Mouse (Mus musculus) lung, adult 18-20 months (tissue): ENCODE results near the gene Otulin.

Experiments
- DNase-seq, 2 experiments: peaks; one replicate each; pipeline ENCODE4 v3.0.0; 2022; ENCODE audit warnings: mixed read lengths in 2 of 2

Otulin gene

DNA sequence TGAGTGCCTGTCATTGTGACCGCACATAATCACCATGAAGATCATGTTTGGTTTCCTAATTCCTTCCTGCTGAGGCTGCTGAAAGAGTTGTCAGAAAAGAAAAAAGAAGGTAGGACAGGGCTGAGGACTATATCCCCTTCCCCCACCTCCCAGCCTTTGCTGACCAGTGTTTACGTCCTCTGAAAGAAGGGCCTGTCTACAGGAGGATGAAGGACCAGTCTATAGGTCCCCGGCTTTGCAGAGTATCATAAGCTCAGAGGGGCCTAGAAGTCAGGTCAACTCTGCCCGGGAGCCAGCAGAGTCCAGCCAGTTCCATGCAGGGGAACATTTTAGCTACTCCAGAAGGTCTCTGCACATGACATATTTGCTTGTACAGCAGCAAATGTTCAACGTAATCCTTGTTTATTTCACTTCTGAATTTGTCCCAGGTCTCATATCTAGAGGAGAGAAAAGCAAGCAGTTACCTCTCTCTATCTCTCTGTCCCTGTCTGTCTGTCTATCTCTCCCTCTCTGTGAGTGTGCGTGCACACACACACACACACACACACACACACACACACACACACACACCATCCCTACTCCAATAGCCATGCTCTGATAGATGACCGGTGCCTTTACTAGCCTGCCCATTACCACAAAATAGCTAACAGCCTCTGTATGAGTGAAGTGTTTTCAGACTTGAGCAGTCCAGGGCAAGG, 133.0 kb downstream of the Otulin start:
- DNase-seq: no peak

DNA sequence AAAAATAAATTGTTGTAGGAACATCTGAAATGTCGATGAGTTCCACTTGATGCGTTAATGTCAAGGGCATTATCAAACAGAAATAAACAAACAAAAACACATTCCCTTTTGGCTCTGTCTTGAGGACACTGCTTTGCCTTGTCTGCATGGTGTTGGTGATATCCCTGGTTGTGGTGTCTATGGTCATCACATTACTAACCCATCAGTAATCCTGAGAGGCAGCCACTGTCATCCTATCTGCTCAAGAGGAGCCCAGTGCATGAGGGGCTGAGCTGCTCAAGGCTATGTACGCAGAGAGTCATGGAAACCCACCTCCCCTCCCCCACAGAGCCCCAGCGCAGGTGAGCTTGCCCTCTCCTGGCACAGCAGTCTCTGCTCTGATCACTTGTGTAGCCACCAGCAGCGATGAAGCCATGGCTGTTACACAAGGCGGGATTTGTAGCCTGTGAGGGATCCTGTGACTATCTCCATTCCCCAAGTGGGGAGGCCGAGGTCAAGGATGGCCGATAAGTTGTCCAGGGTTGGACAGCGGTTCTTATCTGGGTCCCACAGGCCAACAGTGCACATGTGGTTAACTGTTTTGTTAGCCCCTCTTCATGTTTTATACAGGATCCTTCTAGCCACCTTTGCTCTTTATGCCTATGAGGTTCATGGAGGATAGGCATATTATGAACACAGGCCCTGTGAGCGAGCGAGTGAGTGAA, 133.7 kb downstream of the Otulin start:
- no peak for DNase-seq

DNA sequence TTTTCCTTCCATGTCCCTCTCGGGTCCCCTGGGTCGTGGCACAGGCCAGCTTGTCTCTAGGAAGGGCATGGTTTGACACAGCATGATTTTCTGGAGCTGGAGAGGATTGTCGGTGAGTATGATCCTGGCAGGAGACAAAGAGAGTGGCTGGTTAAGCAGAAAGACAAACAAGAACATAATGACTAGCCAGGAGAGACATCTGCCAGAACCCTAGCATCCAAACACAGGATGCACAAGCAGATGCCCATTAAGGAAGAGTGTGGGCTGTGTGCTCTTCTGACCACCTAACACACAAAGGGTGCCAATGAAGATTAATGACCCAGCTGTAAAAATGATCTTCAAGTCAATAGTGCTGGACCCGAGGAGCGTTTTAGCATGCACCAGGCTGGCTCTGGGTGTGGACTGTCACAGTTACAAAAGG, 134.5 kb downstream of the Otulin start:
- no peak for DNase-seq

- DNase-seq: no peak
Observed at GRCm38 (mm10) chr15:27493516-27493915, 137.0 kb downstream of the Otulin start.

GRCm38 (mm10) chr15:27492734-27493133, 137.8 kb downstream of the Otulin start:
- DNase-seq: no peak
